Mouse (Mus musculus): ENCODE results near the gene Bcl2l10.

Bcl2l10 gene

DNA sequence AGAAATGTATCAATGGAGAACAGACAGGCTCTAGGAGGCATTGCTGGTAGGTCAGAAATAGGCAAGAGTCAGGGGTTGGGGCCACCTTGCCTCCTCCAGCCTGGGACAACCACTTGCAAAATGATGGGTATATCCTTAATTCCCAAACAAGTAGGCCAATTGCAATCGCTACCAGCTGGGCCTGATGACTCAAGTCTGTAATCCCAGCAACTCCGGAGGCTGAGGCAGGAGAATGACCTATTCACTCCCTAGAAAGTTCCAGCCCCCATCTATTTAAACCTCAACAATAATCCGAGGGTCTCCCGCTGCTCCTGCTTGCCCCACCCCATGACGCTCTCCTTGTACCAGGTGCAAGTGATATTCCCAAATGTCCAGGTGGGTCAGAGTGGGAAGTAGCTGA lies at the start of gene Bcl2l10:
TSS of gene Bcl2l10 (plus strand) at position 301 of the 400 bp plus-strand sequence.
- in situ Hi-C loops (cut with MboI, MseI) = loop anchor here (25.0 kb wide), 1 partner anchor 1390 kb away; no protein-coding TSS in a partner anchor

DNA sequence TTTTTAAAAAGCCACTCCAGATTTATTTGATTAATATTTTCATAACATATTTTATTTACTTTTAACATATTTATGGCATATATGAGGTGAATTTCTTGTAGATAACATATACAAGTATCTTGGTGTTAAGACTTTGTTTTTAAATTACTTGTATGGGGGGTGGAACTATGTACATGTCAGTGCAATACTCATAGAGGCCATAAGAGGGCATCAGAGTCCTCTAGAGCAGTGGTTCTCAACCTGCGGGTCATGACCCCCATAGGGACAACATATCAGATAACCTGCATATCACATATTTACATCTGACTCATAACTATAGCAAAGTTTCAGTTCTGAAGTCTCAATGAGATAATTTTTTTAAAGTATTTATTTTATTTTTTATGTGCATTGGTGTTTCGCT lies 48.2 kb upstream of the Bcl2l10 start:
- in situ Hi-C loops (cut with MboI, MseI) = loop anchor here (10.0 kb wide), 1 partner anchor 395 kb away; no protein-coding TSS in a partner anchor

DNA sequence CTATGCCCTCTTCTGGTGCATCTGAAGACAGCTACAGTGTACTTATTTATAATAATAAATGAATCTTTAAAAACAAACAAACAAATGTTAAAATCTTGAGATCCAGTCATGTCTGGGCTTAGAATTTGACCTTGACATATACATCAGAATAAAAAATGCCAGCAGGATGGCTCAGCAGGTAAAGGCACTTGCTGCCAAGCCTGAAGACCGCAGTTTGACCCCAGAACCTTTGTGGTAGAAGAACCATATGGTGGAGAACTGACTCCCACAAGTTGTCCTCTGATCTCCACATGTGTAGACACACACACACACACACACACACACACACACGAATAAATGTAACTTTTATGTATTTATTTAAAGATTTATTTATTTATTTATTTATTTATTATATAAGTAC lies 44.5 kb upstream of the Bcl2l10 start:
- in situ Hi-C loops (cut with MboI, MseI) = no loop called here

DNA sequence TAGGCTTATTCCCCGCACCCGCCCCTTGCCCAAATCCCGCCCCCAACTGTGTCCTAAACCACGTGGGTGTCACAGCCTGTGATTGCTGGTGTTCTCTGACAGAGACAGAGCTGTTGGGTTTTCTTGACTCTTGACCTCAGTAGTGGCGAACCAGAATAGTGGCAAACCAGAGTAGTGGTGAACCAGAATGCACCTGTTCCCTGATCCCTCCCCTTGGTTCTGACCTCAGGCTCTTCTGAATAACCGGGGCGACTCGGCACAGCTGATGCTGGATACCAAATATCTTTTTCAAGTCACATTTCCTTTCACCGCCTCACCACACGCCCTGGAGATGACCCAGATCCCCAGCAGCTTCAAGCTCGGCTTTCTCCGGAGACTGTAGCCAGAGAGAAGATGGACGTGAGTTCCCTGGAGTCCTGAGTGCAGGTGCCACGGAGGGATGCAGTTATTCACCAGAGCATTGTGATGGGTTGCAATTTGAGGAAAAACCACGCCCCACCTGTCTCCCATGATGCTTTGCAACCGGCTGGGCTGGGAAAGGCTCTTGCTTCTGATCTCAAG lies 43.8 kb upstream of the Bcl2l10 start:
- in situ Hi-C loops (cut with MboI, MseI) = no loop called here

GRCm38 (mm10) chr9:75304286-75304685 lies 43.3 kb upstream of the Bcl2l10 start:
- in situ Hi-C loops (cut with MboI, MseI) = no loop called here

- in situ Hi-C loops (cut with MboI, MseI) = no loop called here
Measured at GRCm38 (mm10) chr9:75306126-75306898, 41.2 kb upstream of the Bcl2l10 start, which contains the start of gene Gnb5. Gene Gnb5 (plus strand): TSS chr9:75306288.

DNA sequence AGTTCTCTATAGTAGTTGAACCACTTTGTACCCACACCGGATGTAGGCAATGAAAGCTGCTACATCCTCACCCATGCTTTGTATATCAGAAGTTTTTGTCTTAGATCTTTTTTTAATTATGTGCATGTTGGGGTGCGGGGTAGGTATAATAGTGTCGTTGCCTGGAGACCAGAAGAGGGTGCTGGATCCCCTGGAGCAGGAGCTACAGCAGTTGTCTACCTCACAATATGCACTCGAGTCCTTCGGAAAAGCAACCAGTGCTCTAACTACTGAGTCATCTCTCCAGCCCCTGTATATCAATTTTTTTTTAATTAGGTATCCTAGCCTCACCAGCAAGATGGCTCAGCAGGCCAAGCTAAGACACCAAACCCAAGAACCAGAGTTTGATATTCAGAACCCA lies 40.5 kb upstream of the Bcl2l10 start:
- in situ Hi-C loops (cut with MboI, MseI) = no loop called here

DNA sequence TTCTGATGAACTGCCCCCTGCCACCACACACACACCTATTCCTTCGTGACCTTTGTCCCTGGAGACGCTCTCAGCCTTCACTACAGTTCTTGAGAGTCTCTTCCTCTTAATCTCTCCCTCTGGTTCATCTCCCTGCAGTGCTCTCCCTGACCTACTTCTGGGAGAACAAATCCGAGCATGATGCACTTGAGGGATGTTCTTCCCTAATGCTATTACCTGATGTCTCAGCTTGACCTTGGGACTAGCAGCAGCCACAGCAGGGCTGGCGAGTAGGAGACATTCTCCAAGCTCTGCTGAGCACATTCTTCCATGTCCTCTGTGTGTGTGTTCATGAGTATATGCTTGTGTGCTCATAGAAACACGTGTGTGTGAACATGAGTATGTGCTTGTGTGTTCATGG lies 38.9 kb upstream of the Bcl2l10 start:
- in situ Hi-C loops (cut with MboI, MseI) = no loop called here

GRCm38 (mm10) chr9:75312008-75312407 lies 35.5 kb upstream of the Bcl2l10 start:
- in situ Hi-C loops (cut with MboI, MseI) = no loop called here

DNA sequence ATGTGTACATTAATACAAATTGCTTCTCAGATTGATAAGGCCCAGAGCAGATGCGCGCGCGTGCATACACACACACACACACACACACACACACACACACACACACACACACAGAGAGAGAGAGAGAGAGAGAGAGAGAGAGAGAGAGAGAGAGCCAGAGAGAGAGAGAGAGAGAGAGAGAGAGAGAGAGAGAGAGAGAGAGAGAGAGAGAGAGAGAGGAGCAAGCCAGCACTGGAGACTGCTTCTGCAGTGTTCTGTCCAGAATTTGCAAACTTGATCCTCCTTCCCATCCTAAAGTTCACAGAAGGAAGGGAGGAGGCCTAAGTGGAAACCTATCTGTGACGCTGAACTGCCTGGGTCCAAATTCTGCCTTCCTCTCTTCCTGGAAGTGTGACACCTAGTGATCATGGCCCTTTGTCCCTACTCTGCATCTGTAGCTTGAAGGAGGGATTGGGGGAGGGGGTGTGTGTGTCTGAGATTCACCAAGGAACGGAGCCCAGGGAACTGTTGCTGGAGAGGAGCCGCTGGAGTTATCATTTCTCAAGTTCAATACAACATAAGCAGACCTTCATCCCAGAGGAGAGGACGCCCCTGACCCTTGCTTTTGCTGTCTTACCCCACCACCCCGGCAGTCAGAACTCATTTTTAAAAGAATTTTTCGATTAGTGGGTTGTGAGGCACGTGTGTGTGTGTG lies 34.3 kb upstream of the Bcl2l10 start:
- in situ Hi-C loops (cut with MboI, MseI) = no loop called here

- in situ Hi-C loops (cut with MboI, MseI) = no loop called here
Measured at GRCm38 (mm10) chr9:75313832-75314516, 33.6 kb upstream of the Bcl2l10 start.

- in situ Hi-C loops (cut with MboI, MseI) = no loop called here
Measured at GRCm38 (mm10) chr9:75314517-75315105, 32.9 kb upstream of the Bcl2l10 start.

DNA sequence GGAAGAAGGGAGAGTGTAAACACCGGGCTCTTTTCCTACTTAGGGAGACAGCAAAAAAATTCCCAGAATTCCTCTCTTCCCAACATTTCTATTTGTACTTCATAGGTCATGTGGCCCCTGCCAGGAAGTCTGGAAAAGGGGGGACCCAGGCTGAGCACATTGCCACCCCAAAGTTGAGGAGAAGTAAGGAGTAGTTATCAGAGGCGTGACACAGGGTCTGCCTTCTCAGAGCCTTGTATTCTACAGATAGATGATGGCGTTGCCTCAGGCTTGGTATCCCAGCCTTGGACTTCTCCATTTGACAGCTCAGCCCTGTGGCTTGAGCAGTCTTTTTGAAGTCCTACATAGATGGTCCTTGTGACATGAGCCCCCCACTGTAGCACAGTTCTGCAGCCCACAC lies 32.3 kb upstream of the Bcl2l10 start:
- in situ Hi-C loops (cut with MboI, MseI) = no loop called here

DNA sequence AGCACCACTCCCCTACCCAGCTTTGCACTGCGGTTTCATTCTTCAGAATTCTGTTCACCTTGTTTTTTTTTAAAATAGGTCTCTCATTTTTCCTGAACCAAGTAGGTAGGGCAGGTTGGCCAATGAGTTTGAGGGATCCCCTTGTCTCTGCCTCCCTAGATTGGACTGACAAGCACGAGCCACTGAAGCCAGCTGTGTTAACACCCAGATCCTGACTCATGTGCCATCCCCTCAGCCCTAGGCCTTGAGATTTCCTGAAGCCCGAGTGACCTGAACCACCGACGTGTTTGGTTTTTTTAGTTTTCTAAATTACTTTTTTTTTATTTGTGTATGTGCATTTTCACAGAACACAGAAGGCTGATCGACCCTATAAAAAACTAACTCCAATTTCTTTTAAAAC lies 30.8 kb upstream of the Bcl2l10 start:
- in situ Hi-C loops (cut with MboI, MseI) = no loop called here

DNA sequence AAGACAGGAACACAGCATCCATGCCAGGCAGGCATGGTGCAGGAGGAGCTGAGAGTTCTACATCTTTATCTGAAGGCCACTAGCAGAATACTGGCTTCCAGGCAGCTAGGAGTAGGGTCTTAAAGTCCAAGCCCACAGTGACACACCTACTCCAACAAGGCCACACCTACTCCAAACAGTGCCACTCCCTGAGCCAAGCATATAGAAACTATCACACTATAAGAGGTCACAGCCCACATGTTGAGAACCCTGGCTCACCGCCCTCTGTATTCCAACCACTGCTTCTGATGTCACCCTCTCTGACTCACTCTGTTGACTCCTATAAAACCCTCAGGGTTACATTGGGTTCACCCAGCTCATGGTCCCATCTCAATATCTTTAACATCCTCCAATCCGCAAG lies 29.4 kb upstream of the Bcl2l10 start:
- in situ Hi-C loops (cut with MboI, MseI) = no loop called here

DNA sequence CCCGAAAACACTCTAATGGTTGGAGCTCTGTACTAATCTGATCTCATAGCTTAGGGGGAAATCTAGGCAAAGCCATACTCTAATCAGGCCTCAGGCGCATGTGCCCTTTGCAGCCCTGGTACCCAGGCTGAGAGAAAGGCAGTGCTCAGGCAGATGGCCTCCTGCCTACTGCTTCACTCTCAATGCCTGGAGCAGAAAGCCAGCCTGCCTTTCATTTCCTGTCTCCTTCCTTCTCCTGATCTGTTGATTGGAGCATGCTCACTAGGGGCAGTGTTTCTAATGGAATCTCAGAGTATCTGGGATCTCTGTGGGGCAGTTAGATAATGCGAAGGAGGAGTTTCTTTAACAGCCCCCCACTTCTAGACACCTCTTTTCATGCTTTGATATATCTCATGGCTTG lies 28.2 kb upstream of the Bcl2l10 start:
- in situ Hi-C loops (cut with MboI, MseI) = no loop called here

- in situ Hi-C loops (cut with MboI, MseI) = no loop called here
Measured at GRCm38 (mm10) chr9:75322099-75322885, 25.3 kb upstream of the Bcl2l10 start.

GRCm38 (mm10) chr9:75328047-75328446 lies 19.5 kb upstream of the Bcl2l10 start:
- in situ Hi-C loops (cut with MboI, MseI) = loop anchor here (25.0 kb wide), 1 partner anchor 1409 kb away; no protein-coding TSS in a partner anchor

- in situ Hi-C loops (cut with MboI, MseI) = loop anchor here (25.0 kb wide), 1 partner anchor 1406 kb away; no protein-coding TSS in a partner anchor
Measured at GRCm38 (mm10) chr9:75330821-75331220, 16.7 kb upstream of the Bcl2l10 start.

GRCm38 (mm10) chr9:75334440-75334839 lies 13.1 kb upstream of the Bcl2l10 start:
- in situ Hi-C loops (cut with MboI, MseI) = loop anchor here (25.0 kb wide), 1 partner anchor 1403 kb away; no protein-coding TSS in a partner anchor

GRCm38 (mm10) chr9:75338016-75338415 lies 9.5 kb upstream of the Bcl2l10 start:
- in situ Hi-C loops (cut with MboI, MseI) = loop anchor here (25.0 kb wide), 1 partner anchor 1399 kb away; no protein-coding TSS in a partner anchor
